11 mouse cellular contexts compared by ENCODE assay signal in the genomic region with DNA sequence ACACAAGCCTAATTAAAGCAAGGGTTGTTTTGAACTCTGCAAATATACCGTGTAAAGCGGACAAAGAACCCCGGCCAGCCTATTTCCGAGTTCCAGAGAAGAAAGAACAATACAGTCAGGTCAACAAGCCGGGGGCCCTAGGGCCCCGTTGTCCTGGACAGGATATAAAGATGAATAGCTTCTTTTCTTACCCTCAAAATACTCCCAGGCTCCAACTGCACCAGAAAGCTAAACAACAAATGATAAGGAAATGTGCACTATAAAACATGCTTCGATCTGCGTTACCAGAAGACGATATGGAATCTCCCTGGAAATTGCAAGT. TPM values are rescaled to one million over a fixed set of nuclear protein-coding genes. Genes with fewer than 3 reads are reported as not detected.
DNase-seq lines count a peak whose midpoint lies in the region; ATAC-seq and TF ChIP-seq lines count a peak whose summit lies in the region.
"Had no signal": no experiment of that assay in that cellular context is flagged by ENCODE, and none has a peak within 500 bp of the region (broad histone marks: within the 10 kb centered on the region; RNA-seq: fewer than 3 reads in every experiment).

No protein-coding gene starts in this region.

- intact Hi-C loops in gastrocnemius, adult 2 months (cut with DNase I): loop anchor here (5.0 kb wide), 2 partner anchors 69 to 84 kb away; no protein-coding TSS in a partner anchor
- intact Hi-C loops in gastrocnemius, postnatal 36 days (cut with DNase I): loop anchor here (5.0 kb wide), 1 partner anchor 84 kb away; no protein-coding TSS in a partner anchor

- no peak overlapping the region for H3K9ac ChIP-seq in liver, embryonic 16.5 days (ENCODE audit: low read depth, low read length)

- no peaks in the 10 kb centered on the region for H3K27me3 ChIP-seq in thymus, adult 2 months (ENCODE audit: control insufficient read depth, insufficient read depth, low read length)
- no peaks in the 10 kb centered on the region for H3K27me3 ChIP-seq in liver, embryonic 16.5 days (ENCODE audit: control insufficient read depth, insufficient read depth, low read depth, low read length)

- no peak for TF ChIP-seq POLR2A in thymus, adult 2 months (IDR thresholded peaks at IDR 0.05; ENCODE audit: control insufficient read depth, extremely low read depth, insufficient read depth, low read length, poor library complexity)

- no peak for ATAC-seq in liver, embryonic 16.5 days (ENCODE audit: low read depth)

- TF ChIP-seq CTCF in gastrocnemius, adult 2 months (IDR thresholded peaks at IDR 0.05): no peak
- TF ChIP-seq CTCF in thymus, adult 2 months (IDR thresholded peaks at IDR 0.05; ENCODE audit: borderline replicate concordance, control insufficient read depth, extremely low read depth, insufficient read depth, low read length, poor library complexity): no peak

- H3K27ac ChIP-seq in gastrocnemius, adult 2 months: peak overlapping the region; percentile 93
- peak overlapping the region; percentile 95; the same call in 1 of the 2 replicates for H3K27ac ChIP-seq in thymus, adult 2 months (ENCODE audit: control insufficient read depth, insufficient read depth, low read length)
- no peak overlapping the region for H3K27ac ChIP-seq in liver, embryonic 16.5 days (ENCODE audit: low read length)

- 82% methylated on average over 9 of the region's 9 CpGs for WGBS in thymus, adult 2 months
- 67% methylated on average over 9 of the region's 9 CpGs for WGBS in liver, embryonic 16.5 days (ENCODE audit: insufficient replicate concordance)

- no peak overlapping the region for H3K4me2 ChIP-seq in liver, embryonic 16.5 days (ENCODE audit: low read depth, low read length)

- H3K36me3 ChIP-seq in thymus, adult 2 months (ENCODE audit: control insufficient read depth, insufficient read depth, low read length): no peaks in the 10 kb centered on the region
- H3K36me3 ChIP-seq in liver, embryonic 16.5 days (ENCODE audit: control insufficient read depth, insufficient read depth): no peaks in the 10 kb centered on the region

- H3K4me1 ChIP-seq in thymus, adult 2 months (replicated peaks; ENCODE audit: control insufficient read depth, insufficient read depth, low read length): peaks cover 6% of the 10 kb centered on the region; the same call in 1 of the 2 replicates
- H3K4me1 ChIP-seq in liver, embryonic 16.5 days (ENCODE audit: control insufficient read depth, low read depth, low read length): no peaks in the 10 kb centered on the region

- no peaks in the 10 kb centered on the region for H3K9me3 ChIP-seq in liver, embryonic 16.5 days (replicated peaks; ENCODE audit: control insufficient read depth, low read length)

- no peak for DNase-seq in gastrocnemius, adult 2 months
- no peak for DNase-seq in gastrocnemius, postnatal 36 days
- DNase-seq in thymus, adult 2 months: no peak
- no peak for DNase-seq in thymus, postnatal 14 days
- DNase-seq in cerebellum, adult 18-20 months: no peak
- DNase-seq in adipocyte (ENCODE audit: low spot score): no peak
- DNase-seq in adrenal gland, adult 2 months: no peak

- H3K4me3 ChIP-seq in gastrocnemius, adult 2 months: peak overlapping the region; percentile 73
- H3K4me3 ChIP-seq in thymus, adult 2 months (ENCODE audit: control insufficient read depth, insufficient read depth, low read length): peak overlapping the region; percentile 57
- peak overlapping the region; percentile 55 for H3K4me3 ChIP-seq in liver, embryonic 16.5 days (ENCODE audit: low read depth, low read length)

RNA-seq across cellular contexts. Expression of gene Bex6, which starts 21.3 kb away (rescaled TPM):
- not detected for total RNA-seq in gastrocnemius, adult 2 months (2021)
- not detected for total RNA-seq in gastrocnemius, postnatal 36 days (2021)
- 0.65 and 0.79 TPM in 2 replicates for polyA plus RNA-seq in thymus, adult 2 months (2012; rRNA removed)
- 0.90 and 1.1 TPM in 2 replicates for polyA plus RNA-seq in liver, embryonic 16.5 days (2015; fragmentation: Nextera tagmentation; extraction: Ambion mirVana)
- total RNA-seq in adrenal gland, adult 2 months (2021): not detected
- not detected in 2 replicates for polyA plus RNA-seq in adrenal gland, adult 2 months (2012; rRNA removed)
- total RNA-seq: layer of hippocampus, adult 18-20 months; neutrophil, adult 5-6 weeks had no signal
- polyA plus RNA-seq: C2C12 had no signal

RNA-seq across cellular contexts. Expression of gene Nrros, which starts 35.6 kb away (rescaled TPM):
- 1 to 10 TPM; 1.6 TPM for total RNA-seq in gastrocnemius, adult 2 months (2021)
- total RNA-seq in gastrocnemius, postnatal 36 days (2021): 1 to 10 TPM; 2.0 to 2.1 TPM
- 148 and 157 TPM in 2 replicates for polyA plus RNA-seq in thymus, adult 2 months (2012; rRNA removed)
- 22.8 and 23.3 TPM in 2 replicates for polyA plus RNA-seq in liver, embryonic 16.5 days (2015; fragmentation: Nextera tagmentation; extraction: Ambion mirVana)
- 1 to 10 TPM; 4.1 to 6.3 TPM for total RNA-seq in adrenal gland, adult 2 months (2021)
- polyA plus RNA-seq in adrenal gland, adult 2 months (2012; rRNA removed): 13.4 and 14.1 TPM in 2 replicates
- polyA plus RNA-seq: C2C12 had no signal

RNA-seq across cellular contexts. Expression of gene Fbxo45, which starts 46.0 kb away (rescaled TPM):
- total RNA-seq in gastrocnemius, adult 2 months (2021): 10 to 100 TPM; 15.1 to 16.6 TPM
- 10 to 100 TPM; 14.0 to 14.9 TPM for total RNA-seq in gastrocnemius, postnatal 36 days (2021)
- 6.5 and 7.7 TPM in 2 replicates for polyA plus RNA-seq in thymus, adult 2 months (2012; rRNA removed)
- polyA plus RNA-seq in liver, embryonic 16.5 days (2015; fragmentation: Nextera tagmentation; extraction: Ambion mirVana): 1.5 and 1.6 TPM in 2 replicates
- total RNA-seq in adrenal gland, adult 2 months (2021): 10 to 100 TPM; 12.8 to 16.8 TPM
- polyA plus RNA-seq in adrenal gland, adult 2 months (2012; rRNA removed): 3.3 and 3.9 TPM in 2 replicates

RNA-seq across cellular contexts. Expression of gene Wdr53, which starts 46.1 kb away (rescaled TPM):
- total RNA-seq in gastrocnemius, adult 2 months (2021): 1 to 10 TPM; 6.2 to 7.8 TPM
- total RNA-seq in gastrocnemius, postnatal 36 days (2021): 1 to 10 TPM; 4.4 to 5.8 TPM
- 5.3 and 5.4 TPM in 2 replicates for polyA plus RNA-seq in thymus, adult 2 months (2012; rRNA removed)
- 9.8 and 11.4 TPM in 2 replicates for polyA plus RNA-seq in liver, embryonic 16.5 days (2015; fragmentation: Nextera tagmentation; extraction: Ambion mirVana)
- total RNA-seq in adrenal gland, adult 2 months (2021): 10 to 100 TPM; 10.2 to 16.1 TPM
- 0.62 and 1.6 TPM in 2 replicates for polyA plus RNA-seq in adrenal gland, adult 2 months (2012; rRNA removed)
